Mouse (Mus musculus) CH12F3 (cell line): ENCODE measurements around the gene Hps4.
"Not testable (repeated sequence)": the region's sequence is repeated elsewhere in the genome, so short reads cannot be mapped to it uniquely, and the experiment has no call there.

Experiments used
- in situ Hi-C: fragments of 300-500 bp; cut with MboI; formaldehyde crosslinking; loops from 2 replicates; pipeline ENCODE4 v1.14.3; 2020; ENCODE audit warnings: low sequenced_read_pairs

Gene Hps4

DNA sequence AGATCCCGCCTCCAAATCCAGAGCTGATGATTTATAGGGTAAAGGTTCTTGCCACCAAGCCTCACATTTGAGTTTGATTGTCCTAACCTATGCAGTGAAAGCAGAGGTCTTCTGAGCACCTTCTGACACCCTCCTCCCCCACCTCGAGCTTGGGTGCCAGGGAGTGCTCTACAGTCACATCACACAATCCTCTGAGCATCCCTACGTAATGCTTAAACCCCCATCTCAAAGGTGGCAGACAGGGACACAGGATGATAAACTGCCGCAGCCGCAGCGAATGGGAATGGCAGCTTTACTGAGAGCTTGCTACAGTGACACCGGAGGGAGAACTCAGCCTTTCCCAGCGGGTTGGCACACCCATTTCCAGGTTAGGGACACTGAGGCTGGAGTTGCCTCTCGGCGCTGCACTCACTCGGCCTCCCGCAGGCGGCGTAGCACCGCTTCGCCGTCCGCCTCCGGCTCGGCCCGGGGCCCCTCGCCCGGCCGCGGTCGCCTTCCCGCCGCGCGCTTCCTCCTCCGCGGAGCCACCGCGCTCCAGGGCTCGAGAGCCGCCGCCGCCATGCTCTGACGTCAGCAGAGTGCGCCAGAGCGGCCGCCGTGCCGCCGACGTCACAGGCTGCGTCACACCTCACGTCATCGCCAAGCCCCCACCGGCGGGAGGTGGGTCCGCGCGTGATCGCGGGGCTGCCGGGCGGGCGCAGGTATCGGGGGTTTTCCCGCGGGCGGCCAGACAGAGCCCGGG is at the start of gene Hps4, which contains the start of gene Srrd:
Gene Hps4 (plus strand): TSS at position 621 of the 742 bp plus-strand sequence.
Gene Srrd (minus strand): TSS at position 578 of the 742 bp plus-strand sequence.
- in situ Hi-C loops, result no loop called here

DNA sequence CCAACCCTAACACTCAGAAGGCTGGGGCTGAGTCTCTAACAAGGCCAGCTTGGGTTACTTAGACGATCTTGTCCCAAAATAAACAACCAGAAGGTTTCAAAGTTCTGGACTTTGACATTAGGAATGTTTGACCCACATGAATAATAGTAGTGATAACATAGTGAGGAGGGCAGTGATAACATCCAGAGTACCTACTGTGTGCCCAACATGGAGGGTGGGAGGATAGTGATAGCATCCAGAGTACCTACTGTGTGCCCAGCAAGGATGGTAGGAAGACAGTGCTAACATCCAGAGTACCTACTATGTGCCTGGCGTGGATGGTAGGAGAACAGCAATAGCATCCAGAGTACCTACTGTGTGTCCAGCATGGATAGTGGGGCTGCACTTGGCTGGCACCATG is 49.1 kb upstream of the Hps4 start:
- in situ Hi-C loops, result no loop called here

DNA sequence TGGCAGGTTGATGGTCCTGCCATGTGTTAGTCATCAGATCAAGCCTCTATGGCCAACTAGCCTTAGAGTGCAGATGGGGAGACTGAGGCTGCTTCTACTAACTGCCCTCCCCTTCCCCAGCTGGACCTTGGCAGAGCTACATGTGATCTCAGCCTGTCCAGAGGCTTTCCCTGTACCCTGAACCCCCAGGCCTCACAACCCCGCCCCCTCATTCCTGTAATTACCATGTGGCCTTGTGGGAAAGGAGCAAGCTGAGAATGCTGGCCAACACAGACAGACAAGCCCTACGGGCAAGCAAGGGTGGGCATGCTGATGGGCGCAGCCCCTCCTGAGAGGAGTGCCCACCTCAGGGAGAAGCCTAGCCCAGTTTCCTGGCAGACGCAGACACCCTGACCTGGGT is 48.2 kb upstream of the Hps4 start:
- in situ Hi-C loops, result no loop called here

GRCm38 (mm10) chr5:112295162-112295561 is 47.7 kb upstream of the Hps4 start:
- in situ Hi-C loops, result no loop called here

GRCm38 (mm10) chr5:112295564-112295963 is 47.3 kb upstream of the Hps4 start:
- in situ Hi-C loops, result no loop called here

- in situ Hi-C loops, result no loop called here
Observed at GRCm38 (mm10) chr5:112296404-112297181, 46.3 kb upstream of the Hps4 start.

- in situ Hi-C loops, result no loop called here
Observed at GRCm38 (mm10) chr5:112297257-112297656, 45.6 kb upstream of the Hps4 start.

DNA sequence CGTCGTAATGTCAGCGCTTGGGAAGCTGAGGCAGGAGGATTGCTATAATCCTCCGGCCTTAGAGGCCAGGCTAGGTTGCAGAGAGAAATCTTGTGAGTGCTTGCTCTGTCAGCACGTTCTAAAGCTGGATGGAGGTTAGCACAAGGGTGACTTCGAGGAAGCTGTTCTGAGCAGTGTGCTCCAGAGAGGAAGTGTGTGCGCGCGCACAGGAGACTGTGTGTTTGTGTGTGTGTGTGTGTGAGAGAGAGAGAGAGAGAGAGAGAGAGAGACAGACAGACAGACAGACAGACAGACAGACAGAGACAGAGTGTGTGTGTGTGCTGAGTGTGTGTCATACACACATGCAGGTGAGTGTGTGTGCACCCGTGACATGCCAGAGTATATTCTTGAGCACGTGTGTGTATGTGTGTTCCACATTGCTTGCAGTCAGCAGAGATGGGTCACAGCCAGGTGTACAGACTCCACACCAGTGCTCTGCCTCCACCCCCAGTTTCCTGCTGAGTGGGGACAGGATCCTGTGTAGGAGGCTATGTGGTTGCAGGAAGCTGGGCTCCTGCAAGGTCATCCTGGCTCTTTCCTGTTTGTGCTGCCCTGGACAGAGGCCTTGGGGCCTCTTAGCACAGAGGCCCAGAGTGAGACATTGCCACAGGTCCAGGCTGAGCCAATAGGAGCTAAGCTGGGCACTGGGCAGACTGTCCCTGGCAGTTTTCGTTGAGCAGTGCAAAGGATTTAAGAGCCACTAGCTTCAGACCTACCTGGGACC is 44.5 kb upstream of the Hps4 start:
- in situ Hi-C loops, result no loop called here

GRCm38 (mm10) chr5:112299399-112299798 is 43.5 kb upstream of the Hps4 start:
- in situ Hi-C loops, result no loop called here

DNA sequence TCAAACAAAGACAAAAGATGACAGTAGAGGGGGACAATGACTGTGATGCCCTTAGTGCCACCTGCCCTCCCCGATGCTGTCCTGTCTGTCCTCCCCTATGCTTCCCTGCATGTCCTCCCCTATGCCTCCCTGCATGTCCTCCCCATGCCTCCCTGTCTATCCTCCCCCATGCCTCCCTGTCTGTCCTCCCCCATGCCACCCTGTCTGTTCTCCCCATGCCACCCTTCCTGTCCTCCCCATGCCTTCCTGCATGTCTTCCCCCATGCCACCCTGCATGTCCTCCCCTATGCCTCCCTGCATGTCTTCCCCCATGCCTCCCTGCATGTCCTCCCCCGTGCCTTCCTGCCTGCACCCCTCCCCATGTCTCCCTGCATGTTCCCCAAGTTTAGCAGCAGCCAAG is 42.8 kb upstream of the Hps4 start:
- in situ Hi-C loops, result no loop called here

DNA sequence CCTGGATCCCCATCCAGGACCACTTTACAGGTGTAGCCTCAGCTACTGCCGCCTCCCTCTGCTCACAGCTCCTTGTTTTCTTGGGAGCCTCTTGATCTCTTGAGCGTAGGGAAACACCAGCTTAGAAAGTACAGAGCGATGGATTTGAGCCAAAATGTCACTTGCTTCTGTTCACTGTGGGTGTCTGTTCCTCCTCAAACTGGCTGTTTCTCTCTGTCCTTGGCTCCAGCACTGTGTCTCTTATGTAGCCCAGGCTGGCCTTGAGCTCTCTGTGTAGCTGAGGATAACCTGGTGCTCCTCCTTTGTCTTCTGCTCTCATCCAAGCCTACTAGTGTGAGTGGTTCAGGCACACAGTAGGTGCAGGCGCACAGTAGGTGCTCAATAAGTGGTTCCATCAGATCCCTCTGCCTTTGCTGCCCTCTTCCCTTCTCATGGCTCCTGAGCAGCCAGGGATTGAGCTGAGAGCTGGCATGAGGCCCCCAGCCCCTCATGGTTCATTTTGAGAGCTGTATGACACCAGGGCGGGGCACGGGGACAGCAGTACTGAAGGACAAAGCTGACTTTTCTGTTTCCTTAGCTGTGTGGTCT is 42.1 kb upstream of the Hps4 start:
- in situ Hi-C loops, result no loop called here

DNA sequence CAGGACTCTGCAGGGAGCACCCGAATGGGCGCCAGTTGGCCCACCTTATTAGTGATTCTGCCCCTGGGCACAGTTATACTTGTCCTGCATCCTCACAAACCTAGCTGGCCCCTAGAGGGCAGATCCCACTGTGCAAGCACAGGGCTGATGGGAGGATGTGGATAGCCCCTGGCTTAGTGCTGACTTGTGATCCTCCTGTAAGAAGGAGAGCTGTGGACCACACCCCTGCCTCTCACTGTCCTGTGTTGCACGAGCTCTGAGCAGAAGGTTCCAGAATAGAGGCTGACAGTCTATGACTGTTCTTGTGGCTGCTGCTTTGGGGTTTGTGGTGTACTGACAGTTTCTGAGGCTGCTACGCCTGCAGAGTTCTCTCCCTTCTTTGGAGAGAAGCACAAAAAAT is 41.2 kb upstream of the Hps4 start:
- in situ Hi-C loops, result no loop called here

DNA sequence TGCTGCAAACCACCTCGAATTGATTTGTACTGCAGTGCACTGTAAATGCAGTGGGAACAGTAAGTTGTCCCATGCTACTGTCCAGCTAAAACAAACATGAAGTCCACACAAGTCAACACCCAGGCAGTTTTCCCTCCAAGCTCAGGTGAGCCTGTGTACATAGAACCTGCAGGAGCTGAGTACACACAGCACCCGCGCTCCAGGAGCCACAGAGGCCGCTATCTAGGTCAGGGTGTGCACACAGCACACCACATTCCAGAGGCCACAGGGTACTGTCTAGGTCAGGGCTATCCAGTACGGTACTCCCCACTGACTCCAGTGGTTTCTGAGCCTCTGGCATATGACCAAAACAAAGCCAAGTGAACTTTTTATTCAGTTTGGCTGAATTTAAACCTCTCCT is 40.6 kb upstream of the Hps4 start:
- in situ Hi-C loops, result no loop called here

GRCm38 (mm10) chr5:112305842-112306241 is 37.0 kb upstream of the Hps4 start:
- in situ Hi-C loops, result no loop called here

DNA sequence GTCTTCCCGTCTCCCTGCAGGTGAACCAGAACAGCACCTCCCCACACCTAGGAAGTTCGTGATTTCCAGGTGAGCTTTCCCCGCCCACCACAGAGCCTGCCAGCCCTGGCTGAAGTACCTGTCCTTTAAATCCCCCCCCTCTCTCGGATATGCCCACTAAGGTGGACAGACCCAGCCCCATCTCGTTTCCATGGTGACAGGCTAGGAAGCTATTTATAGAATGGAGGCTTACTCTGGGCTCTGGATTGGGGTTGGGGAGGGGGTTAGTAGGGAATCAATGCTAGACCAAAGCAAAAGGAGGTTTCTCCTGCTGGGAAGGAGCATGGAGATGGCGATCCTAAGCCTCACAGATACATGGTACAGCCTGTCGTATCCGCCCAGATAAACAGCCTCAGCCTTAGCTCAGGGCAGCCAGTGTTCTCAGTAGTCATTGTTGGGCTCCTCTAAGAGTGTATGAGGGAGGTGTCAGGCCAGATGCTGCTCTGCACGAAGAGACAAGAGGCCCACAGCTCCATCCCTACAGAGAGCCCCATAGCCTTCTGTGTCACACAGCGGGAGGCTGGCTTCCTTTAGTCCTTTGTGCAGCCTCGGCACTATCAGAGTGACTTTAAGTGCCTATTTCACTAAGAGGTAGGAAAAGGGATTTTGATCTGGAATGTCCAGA is 29.5 kb upstream of the Hps4 start:
- in situ Hi-C loops, result no loop called here

GRCm38 (mm10) chr5:112316468-112316867 is 26.4 kb upstream of the Hps4 start:
- in situ Hi-C loops, result no loop called here

- in situ Hi-C loops, result no loop called here
Observed at GRCm38 (mm10) chr5:112317328-112317727, 25.6 kb upstream of the Hps4 start.

- in situ Hi-C loops, result not testable (repeated sequence)
Observed at GRCm38 (mm10) chr5:112319343-112319742, 23.5 kb upstream of the Hps4 start.

DNA sequence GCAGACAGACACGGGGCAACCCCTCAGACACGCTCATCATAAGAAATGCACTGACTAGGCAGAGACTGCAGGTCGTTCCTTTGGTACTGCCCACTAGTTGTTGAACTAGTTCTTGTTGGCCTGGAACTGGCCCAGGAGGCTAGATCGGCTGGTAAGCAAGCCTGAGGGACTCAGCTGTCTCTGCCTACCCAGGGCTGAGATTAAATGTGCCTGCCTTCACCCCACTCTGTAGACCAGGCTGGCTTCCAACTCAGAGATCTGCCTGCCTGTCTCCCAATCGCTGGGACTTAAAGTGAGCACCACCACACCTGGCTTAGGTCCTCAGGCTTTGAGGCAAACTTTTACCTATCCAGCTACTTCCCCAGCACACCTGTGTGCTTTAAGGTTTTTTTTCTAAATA is 22.5 kb upstream of the Hps4 start:
- in situ Hi-C loops, result loop anchor here (10.0 kb wide), 1 partner anchor 76 kb away; no protein-coding TSS in a partner anchor

DNA sequence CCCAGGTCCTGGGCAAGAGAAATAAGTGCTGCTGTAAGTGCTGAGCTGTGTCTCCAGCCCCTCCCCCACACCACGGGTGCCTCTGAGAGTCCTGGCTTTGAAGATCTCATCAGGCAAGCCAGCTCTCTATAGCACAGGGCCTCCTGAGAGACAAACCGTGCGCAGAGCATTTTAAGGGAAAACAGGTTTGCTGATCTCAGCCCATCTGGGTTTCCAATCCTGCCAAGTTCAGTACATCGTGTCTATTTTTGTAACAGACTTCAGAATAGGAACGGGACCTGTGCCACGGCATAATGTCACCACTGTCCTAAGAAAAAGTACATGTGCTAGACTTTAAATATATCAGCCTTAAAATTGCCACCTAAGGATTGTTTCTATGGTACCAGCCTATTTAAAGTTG is 21.9 kb upstream of the Hps4 start:
- in situ Hi-C loops, result loop anchor here (10.0 kb wide), 1 partner anchor 76 kb away; no protein-coding TSS in a partner anchor
